Mouse (Mus musculus): ENCODE measurements around the gene Vdr. TPM values are rescaled to one million over a fixed set of nuclear protein-coding genes. Genes with fewer than 3 reads are reported as not detected.

The Vdr gene
- polyA plus RNA-seq, 1 experiment = 0.20 TPM

DNA sequence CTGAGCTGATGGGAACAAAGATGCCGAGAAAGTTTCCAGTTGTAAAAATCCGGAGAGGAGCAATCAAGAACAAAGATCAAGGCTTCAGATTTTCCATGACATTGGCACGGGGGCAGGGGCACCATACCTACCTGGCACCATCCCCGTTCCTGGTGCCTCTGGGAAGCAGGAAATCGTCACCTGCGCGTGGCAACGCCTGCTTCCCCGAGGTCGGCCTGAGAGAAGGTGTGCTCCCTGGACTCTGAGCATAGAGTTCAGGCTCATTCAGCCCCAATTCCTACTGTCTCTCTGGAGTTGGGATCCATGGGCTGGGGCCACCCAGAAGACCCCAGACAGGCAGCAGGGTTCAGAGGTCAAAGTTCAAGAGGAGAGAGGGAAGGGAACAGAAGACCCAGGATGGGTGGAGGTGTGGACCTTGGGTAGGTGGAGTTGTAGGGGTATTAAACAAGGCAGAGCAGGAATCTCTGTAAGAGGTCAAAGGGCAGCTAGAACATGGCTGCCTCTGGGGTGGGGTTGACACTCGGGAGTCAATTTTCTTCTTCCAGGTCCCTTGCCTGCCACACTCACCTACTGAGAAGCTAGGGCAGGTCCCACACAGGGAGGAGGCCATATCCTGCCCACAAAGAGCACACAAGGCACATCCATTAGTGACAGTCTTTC, 35.4 kb upstream of the Vdr start:
- Histone ChIP-seq H3K36me3 (replicated peaks; ENCODE audit: low read length) (no peaks in the 10 kb centered on the region), H3K4me1 (peaks cover 5% of the 10 kb centered on the region; the same call in 1 of the 2 replicates), H3K27me3 (replicated peaks) (peaks cover 65% of the 10 kb centered on the region), H3K4me3 (replicated peaks) (no peak overlapping the region), H3K9me3 (peaks cover 6% of the 10 kb centered on the region)
- TF ChIP-seq GATA1 (IDR thresholded peaks at IDR 0.05; ENCODE audit: borderline replicate concordance, low read length) = no peak
- TF ChIP-seq FLI1 (IDR thresholded peaks at IDR 0.05; ENCODE audit: low read length) = no peak

DNA sequence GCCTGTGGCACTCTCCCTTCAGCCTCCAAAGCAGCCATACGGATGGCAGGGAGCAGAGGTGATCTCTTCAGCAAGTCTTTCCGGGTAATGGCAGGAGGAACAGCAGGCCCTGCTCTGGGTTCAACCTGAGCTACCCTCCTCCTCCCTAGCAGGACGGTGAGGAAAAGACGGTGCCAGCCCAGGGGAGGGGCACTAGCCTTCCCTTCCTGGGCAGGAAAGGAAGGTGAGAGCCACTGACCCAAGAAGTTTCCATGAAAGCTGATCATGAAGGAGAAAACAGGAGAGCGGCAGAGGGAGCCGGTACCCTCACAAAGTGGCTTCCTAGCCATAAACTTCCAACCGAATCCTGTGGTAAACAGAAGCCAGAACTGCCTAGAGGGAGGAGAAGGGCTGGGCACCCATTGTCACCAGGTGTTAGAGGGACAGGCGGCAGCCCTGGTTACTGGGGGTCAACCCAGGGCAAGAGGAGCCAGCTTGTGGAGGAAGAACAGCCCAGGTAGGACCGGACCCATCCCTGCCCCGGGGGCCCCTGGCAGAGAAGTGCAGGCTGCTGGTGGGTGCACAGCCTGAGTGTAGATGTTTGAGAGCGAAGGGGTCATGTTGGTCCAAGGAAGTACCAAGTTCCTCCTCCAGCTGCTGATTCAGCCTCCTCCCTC, 34.6 kb upstream of the Vdr start:
- H3K4me1 ChIP-seq = peaks cover 5% of the 10 kb centered on the region; the same call in 1 of the 2 replicates
- H3K4me3 ChIP-seq (replicated peaks) = no peak overlapping the region
- H3K9me3 ChIP-seq = peaks cover 6% of the 10 kb centered on the region
- no peak for TF ChIP-seq GATA1 (IDR thresholded peaks at IDR 0.05; ENCODE audit: borderline replicate concordance, low read length)
- no peak for TF ChIP-seq FLI1 (IDR thresholded peaks at IDR 0.05; ENCODE audit: low read length)
- no peaks in the 10 kb centered on the region for H3K36me3 ChIP-seq (replicated peaks; ENCODE audit: low read length)
- H3K27me3 ChIP-seq (replicated peaks) = peaks cover 60% of the 10 kb centered on the region

DNA sequence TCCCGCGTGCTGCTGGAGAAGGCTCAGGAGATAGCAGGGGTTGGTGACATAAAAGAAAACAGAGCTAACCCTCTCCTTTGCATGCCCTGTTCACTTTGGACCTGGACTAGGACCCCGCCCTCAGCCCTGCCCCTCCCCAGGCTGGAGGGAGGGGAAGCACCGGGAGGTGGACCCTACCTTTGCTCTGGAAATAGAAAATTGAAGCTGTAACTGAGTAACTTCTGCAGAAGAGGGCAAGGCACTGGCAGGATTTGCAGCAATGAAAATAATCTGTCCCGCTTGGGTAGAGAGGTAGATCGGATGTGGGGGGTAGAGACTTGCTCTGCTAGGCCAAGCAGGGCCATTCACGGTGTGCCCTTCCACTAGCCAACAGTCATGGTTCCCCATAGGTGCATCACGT, 32.9 kb upstream of the Vdr start:
- H3K36me3 ChIP-seq (replicated peaks; ENCODE audit: low read length) = no peaks in the 10 kb centered on the region
- no peak for TF ChIP-seq FLI1 (IDR thresholded peaks at IDR 0.05; ENCODE audit: low read length)
- TF ChIP-seq GATA1 (IDR thresholded peaks at IDR 0.05; ENCODE audit: borderline replicate concordance, low read length) = no peak
- no peak overlapping the region for H3K4me3 ChIP-seq (replicated peaks)
- peaks cover 6% of the 10 kb centered on the region for H3K9me3 ChIP-seq
- peaks cover 51% of the 10 kb centered on the region for H3K27me3 ChIP-seq (replicated peaks)
- no peaks in the 10 kb centered on the region for H3K4me1 ChIP-seq

DNA sequence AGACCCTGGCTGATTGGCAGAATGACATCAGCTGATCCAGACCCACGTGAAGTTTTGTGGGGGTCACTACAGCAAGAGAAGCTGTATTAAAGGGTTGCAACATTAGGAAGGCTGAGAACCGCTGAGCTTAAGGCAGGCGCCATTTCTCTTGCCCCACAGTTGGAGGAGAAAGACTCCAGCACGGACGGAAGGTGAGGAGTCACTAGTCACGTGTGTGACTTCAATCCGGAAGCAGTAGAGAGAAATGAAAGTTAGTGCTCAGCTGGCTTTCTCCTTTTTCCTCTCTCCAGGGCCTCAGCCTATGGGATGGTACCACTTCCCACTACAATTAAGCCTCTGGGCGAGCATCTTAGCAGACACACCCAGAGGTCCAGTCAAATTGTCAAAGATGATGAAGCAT, 32.1 kb upstream of the Vdr start:
- Histone ChIP-seq H3K4me1 (no peaks in the 10 kb centered on the region), H3K9me3 (peaks cover 6% of the 10 kb centered on the region), H3K27me3 (replicated peaks) (peaks cover 48% of the 10 kb centered on the region), H3K4me3 (replicated peaks) (no peak overlapping the region), H3K36me3 (replicated peaks; ENCODE audit: low read length) (no peaks in the 10 kb centered on the region)
- TF ChIP-seq GATA1 (IDR thresholded peaks at IDR 0.05; ENCODE audit: borderline replicate concordance, low read length) (no peak), FLI1 (IDR thresholded peaks at IDR 0.05; ENCODE audit: low read length) (no peak)

DNA sequence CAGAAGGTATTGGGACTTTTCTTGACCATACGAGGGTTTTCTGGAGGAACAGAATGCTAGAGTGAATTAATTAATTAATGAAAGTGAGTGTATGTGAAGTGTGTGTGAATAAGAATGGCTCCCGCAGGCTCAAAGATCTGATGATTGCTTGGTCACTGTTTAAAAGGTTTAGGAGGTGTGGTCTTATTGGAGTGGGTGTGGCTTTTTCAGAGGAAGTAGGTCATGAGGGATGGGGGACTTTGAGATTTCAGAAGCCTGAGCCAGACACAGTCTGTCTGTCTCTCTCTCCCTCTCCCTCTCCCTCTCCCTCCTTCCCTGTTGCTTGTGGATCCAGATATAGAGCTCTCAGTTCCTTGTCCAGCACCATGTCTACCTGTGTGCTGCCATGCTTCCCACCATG, 30.9 kb upstream of the Vdr start:
- no peak for TF ChIP-seq GATA1 (IDR thresholded peaks at IDR 0.05; ENCODE audit: borderline replicate concordance, low read length)
- TF ChIP-seq FLI1 (IDR thresholded peaks at IDR 0.05; ENCODE audit: low read length) = no peak
- Histone ChIP-seq H3K27me3 (replicated peaks) (peaks cover 48% of the 10 kb centered on the region), H3K4me3 (replicated peaks) (no peak overlapping the region)

DNA sequence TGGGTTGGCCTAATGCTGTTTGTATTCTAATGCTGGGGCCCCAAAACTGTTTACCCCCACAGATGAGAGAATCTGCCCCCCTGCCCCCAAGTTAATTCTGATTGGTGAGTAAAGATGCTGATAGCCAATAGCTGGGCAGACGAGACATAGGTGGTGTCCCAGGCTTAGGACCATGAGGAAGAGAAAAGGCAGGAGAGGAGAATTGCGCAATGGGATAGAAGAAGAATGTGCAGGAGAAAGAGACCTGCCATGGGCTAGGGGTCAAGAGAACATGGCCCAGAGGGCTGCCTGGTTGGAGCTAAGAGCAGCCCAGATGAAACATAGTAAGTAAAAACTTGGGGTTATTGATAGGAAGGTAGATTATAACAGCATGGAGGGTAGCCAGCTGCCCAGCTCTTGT, 29.7 kb upstream of the Vdr start:
- no peak for TF ChIP-seq GATA1 (IDR thresholded peaks at IDR 0.05; ENCODE audit: borderline replicate concordance, low read length)
- TF ChIP-seq FLI1 (IDR thresholded peaks at IDR 0.05; ENCODE audit: low read length) = no peak
- Histone ChIP-seq H3K9me3 (peaks cover 6% of the 10 kb centered on the region), H3K4me1 (no peaks in the 10 kb centered on the region), H3K4me3 (replicated peaks) (no peak overlapping the region), H3K36me3 (replicated peaks; ENCODE audit: low read length) (no peaks in the 10 kb centered on the region), H3K27me3 (replicated peaks) (peaks cover 40% of the 10 kb centered on the region)

More for the DNA sequence above, 30.9 kb upstream of the Vdr start:
- peaks cover 6% of the 10 kb centered on the region for H3K9me3 ChIP-seq
- H3K36me3 ChIP-seq (replicated peaks; ENCODE audit: low read length) = no peaks in the 10 kb centered on the region
- H3K4me1 ChIP-seq = no peaks in the 10 kb centered on the region

DNA sequence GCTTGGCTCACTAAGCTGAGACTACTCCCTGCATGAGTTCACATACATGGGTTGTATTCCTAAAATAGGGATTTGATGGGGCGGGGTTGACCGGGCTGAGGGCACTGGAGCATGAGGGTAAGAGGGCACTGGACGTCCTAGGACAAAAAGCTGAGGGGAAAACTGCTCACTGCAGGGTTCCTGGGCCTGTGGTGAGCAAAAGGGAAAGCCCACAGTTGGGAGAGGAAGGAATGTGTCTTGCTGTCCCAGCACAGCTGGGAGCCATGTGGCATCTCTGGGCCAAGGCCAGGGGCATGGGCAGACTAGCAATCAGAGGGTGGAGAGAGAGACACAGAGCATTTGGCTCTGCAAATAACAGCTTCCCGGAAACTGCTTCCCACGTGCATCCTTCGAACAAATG, 28.1 kb upstream of the Vdr start:
- no peaks in the 10 kb centered on the region for H3K36me3 ChIP-seq (replicated peaks; ENCODE audit: low read length)
- H3K4me1 ChIP-seq = no peaks in the 10 kb centered on the region
- no peak overlapping the region for H3K4me3 ChIP-seq (replicated peaks)
- no peak for TF ChIP-seq FLI1 (IDR thresholded peaks at IDR 0.05; ENCODE audit: low read length)
- TF ChIP-seq GATA1 (IDR thresholded peaks at IDR 0.05; ENCODE audit: borderline replicate concordance, low read length) = no peak
- peaks cover 37% of the 10 kb centered on the region for H3K27me3 ChIP-seq (replicated peaks)
- peaks cover 6% of the 10 kb centered on the region for H3K9me3 ChIP-seq

DNA sequence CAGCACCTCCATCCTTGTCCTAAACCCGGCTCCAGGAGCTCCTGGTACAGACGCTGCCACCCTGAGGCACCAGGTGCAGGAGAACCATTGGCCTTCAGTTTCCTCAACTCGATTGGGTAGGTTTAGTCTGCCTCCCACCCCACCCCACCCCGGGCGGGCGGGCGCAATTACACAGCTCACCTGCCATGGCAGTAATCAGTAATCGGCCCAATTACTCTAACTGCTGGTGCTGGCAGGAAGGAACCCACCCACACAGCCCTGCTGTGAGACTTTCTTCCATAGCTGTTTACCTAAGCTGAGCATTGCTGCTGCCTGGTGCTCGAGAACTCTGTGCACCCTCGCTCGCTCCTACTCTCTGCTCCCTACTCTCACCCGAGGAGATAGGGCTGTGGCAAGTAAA, 22.0 kb upstream of the Vdr start:
- Histone ChIP-seq H3K4me1 (peaks cover 13% of the 10 kb centered on the region), H3K9me3 (0 out of 2 replicates have a peak, but pooled peaks cover 7% of the 10 kb centered on the region), H3K36me3 (replicated peaks; ENCODE audit: low read length) (no peaks in the 10 kb centered on the region), H3K4me3 (replicated peaks) (no peak overlapping the region), H3K27me3 (replicated peaks) (peaks cover 42% of the 10 kb centered on the region)
- TF ChIP-seq FLI1 (IDR thresholded peaks at IDR 0.05; ENCODE audit: low read length) = no peak
- no peak for TF ChIP-seq GATA1 (IDR thresholded peaks at IDR 0.05; ENCODE audit: borderline replicate concordance, low read length)

DNA sequence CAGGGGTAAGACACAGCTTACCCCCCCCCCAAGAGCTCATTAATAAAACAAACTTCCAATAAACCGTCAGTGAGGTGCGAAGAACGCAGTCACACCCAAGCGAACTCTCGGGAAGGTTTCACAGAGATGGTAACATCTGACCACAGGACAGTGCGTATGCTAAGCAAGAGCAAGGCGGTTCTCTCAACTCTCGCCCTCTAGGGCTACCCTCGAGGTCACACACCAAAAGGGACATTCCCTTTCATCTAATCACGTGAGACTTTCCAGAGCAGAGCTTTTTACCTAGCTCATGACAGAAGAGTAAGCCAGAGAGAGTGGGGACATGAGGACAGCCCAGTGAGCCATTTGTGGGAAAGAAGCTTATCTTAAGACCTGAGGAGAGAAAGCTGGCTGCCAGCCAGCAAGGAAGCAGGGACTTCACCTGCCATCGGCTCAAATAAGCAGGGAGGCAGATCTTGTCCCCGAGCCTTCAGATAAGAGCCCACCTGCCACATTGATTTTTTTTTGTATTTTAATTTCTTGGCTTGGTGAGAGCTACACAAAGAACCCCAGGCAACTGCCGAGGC, 18.9 kb upstream of the Vdr start:
- Histone ChIP-seq H3K4me1 (peaks cover 16% of the 10 kb centered on the region), H3K27me3 (replicated peaks) (peaks cover 34% of the 10 kb centered on the region), H3K36me3 (replicated peaks; ENCODE audit: low read length) (no peaks in the 10 kb centered on the region), H3K9me3 (0 out of 2 replicates have a peak, but pooled peaks cover 7% of the 10 kb centered on the region), H3K4me3 (replicated peaks) (no peak overlapping the region)
- TF ChIP-seq FLI1 (IDR thresholded peaks at IDR 0.05; ENCODE audit: low read length) (no peak), GATA1 (IDR thresholded peaks at IDR 0.05; ENCODE audit: borderline replicate concordance, low read length) (no peak)

DNA sequence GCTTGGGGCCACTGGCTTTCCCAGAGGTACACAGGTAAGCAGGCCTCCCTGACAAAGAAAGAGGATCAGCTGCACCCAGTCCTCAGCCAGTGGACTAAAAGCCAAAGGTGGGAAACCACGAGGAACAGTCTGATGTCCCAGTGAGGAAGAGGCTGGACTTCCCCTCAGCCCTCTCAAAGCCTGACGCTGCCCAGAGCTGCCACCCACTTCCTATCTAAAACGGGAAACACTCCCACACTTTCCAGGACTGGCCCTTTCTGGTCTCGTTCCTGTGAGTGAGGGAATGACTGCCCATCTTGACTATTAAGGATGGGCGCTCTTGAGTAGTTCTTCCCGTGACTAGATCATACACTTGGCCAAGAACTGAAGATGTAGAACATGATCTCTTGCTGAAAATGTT, 17.4 kb upstream of the Vdr start:
- TF ChIP-seq GATA1 (IDR thresholded peaks at IDR 0.05; ENCODE audit: borderline replicate concordance, low read length) (no peak), FLI1 (IDR thresholded peaks at IDR 0.05; ENCODE audit: low read length) (no peak)
- H3K4me3 ChIP-seq (replicated peaks) = peak overlapping the region; percentile 12
- no peaks in the 10 kb centered on the region for H3K36me3 ChIP-seq (replicated peaks; ENCODE audit: low read length)
- H3K9me3 ChIP-seq = 0 out of 2 replicates have a peak, but pooled peaks cover 7% of the 10 kb centered on the region
- peaks cover 16% of the 10 kb centered on the region for H3K4me1 ChIP-seq
- H3K27me3 ChIP-seq (replicated peaks) = peaks cover 35% of the 10 kb centered on the region

Measured in megakaryocyte, embryonic 14.5 days (primary cell).